Mouse (Mus musculus) limb, embryonic 10.5 days (tissue): ENCODE measurements around the gene Neurl1b. TPM values are rescaled to one million over a fixed set of nuclear protein-coding genes. Genes with fewer than 3 reads are reported as not detected.

Source experiments
- DNase-seq: peaks from one replicate; pipeline ENCODE4 v3.0.0-alpha.2; 2017; ENCODE audit warnings: low spot score
- H3K27ac ChIP-seq: fragments of 300-500 bp; sonication (generic); 2 replicates; pipeline ENCODE4 v1.5.1; 2016; ENCODE audit warnings: mild to moderate bottlenecking
- H3K27me3 ChIP-seq: fragments of 300-500 bp; sonication (generic); 2 replicates; pipeline ENCODE4 v1.6.1; 2016; ENCODE audit warnings: low read depth, mild to moderate bottlenecking; ENCODE audit not compliant: poor library complexity, severe bottlenecking
- H3K36me3 ChIP-seq: fragments of 300-500 bp; sonication (generic); 2 replicates; pipeline ENCODE4 v1.6.1; 2016; ENCODE audit warnings: mild to moderate bottlenecking, moderate library complexity
- H3K4me1 ChIP-seq: fragments of 300-500 bp; sonication (generic); 2 replicates; pipeline ENCODE4 v1.6.1; 2016
- H3K4me3 ChIP-seq: fragments of 300-500 bp; sonication (generic); 2 replicates; pipeline ENCODE4 v1.5.1; 2016; ENCODE audit warnings: mild to moderate bottlenecking, moderate library complexity
- H3K9me3 ChIP-seq: fragments of 300-500 bp; sonication (generic); replicated peaks from 2 replicates; pipeline ENCODE4 v1.6.1; 2016; ENCODE audit warnings: mild to moderate bottlenecking
- WGBS: fragments of 180-500 bp; shearing (Covaris S2); methylation state at CpG from one replicate; pipeline ENCODE4 v1.1.7; 2016; 5-methylcytosine and 5-hydroxymethylcytosine counted together
- polyA plus RNA-seq: library from polyadenylated mRNA; unstranded; fragments of >200 nt; fragmentation: Nextera tagmentation; extraction: Ambion mirVana; gene quantifications from 2 replicates; pipeline ENCODE4 v1.2.1, GENCODE M21; 2016

The Neurl1b gene
- polyA plus RNA-seq, 1 experiment from 2014 or later = 0.10 TPM

GRCm38 (mm10) chr17:26492246-26492645 lies 77.6 kb downstream of the Neurl1b start:
- WGBS = 96% methylated on average over 3 of the region's 3 CpGs
- Histone ChIP-seq H3K36me3 (no peaks in the 10 kb centered on the region), H3K27ac (no peak overlapping the region), H3K27me3 (no peaks in the 10 kb centered on the region), H3K9me3 (peaks cover 9% of the 10 kb centered on the region; the same call in 1 of the 2 replicates), H3K4me1 (no peaks in the 10 kb centered on the region), H3K4me3 (no peak overlapping the region)
- DNase-seq = no peak

GRCm38 (mm10) chr17:26494642-26495468 lies 80.2 kb downstream of the Neurl1b start:
- peaks cover 9% of the 10 kb centered on the region; the same call in 1 of the 2 replicates for H3K9me3 ChIP-seq
- WGBS = 87% methylated on average over 4 of the region's 4 CpGs

More at GRCm38 (mm10) chr17:26494642-26495468, 80.2 kb downstream of the Neurl1b start:
- H3K27ac ChIP-seq = no peak overlapping the region
- DNase-seq = no peak
- no peaks in the 10 kb centered on the region for H3K36me3 ChIP-seq
- no peaks in the 10 kb centered on the region for H3K4me1 ChIP-seq
- no peaks in the 10 kb centered on the region for H3K27me3 ChIP-seq
- no peak overlapping the region for H3K4me3 ChIP-seq

Other genes with a start within 250 kb of the Neurl1b start
- gene Pdia2, start 215.7 kb upstream of the Neurl1b start, polyA plus RNA-seq = 0.53 and 0.58 TPM in 2 replicates
- 1.3 and 1.5 TPM in 2 replicates for gene Rgs11, start 211.9 kb upstream of the Neurl1b start, polyA plus RNA-seq
- 2.0 and 4.2 TPM in 2 replicates for gene Arhgdig, start 207.0 kb upstream of the Neurl1b start, polyA plus RNA-seq
- 21.5 and 28.0 TPM in 2 replicates for gene Fam234a, start 170.6 kb upstream of the Neurl1b start, polyA plus RNA-seq
- 136 and 137 TPM in 2 replicates for gene Luc7l, start 161.9 kb upstream of the Neurl1b start, polyA plus RNA-seq
- gene Ergic1, start 146.7 kb downstream of the Neurl1b start, polyA plus RNA-seq = 114 and 121 TPM in 2 replicates
- gene Dusp1, start 147.3 kb downstream of the Neurl1b start, polyA plus RNA-seq = 23.5 and 26.1 TPM in 2 replicates
- gene Atp6v0e, start 248.4 kb downstream of the Neurl1b start, polyA plus RNA-seq = 104 and 107 TPM in 2 replicates